Mouse (Mus musculus) hindbrain, embryonic 15.5 days (tissue): ENCODE measurements at regions not wholly inside any gene's neighbourhood (a gene's known extent, or its start where the extent isn't known, plus 50 kb on each side); places are given as distances from the start of the nearest gene placed in this dataset.

Source experiments
- ATAC-seq: fragments of 200-750 bp; cut with Nextera tagmentation; 2 replicates; pipeline ENCODE4 v1.8.0; 2017; ENCODE audit warnings: low read depth, moderate number of reproducible peaks, moderate TSS enrichment; ENCODE audit not compliant: low FRiP score
- H3K27ac ChIP-seq: fragments of 300-500 bp; sonication (generic); replicated peaks from 2 replicates; pipeline ENCODE4 v1.5.1; 2015; ENCODE audit warnings: mild to moderate bottlenecking, inconsistent platforms
- H3K27me3 ChIP-seq: fragments of 300-500 bp; sonication (generic); 2 replicates; pipeline ENCODE4 v1.6.1; 2015; ENCODE audit warnings: control low read depth, inconsistent platforms
- H3K36me3 ChIP-seq: fragments of 300-500 bp; sonication (generic); 2 replicates; pipeline ENCODE4 v1.6.1; 2015; ENCODE audit warnings: control low read depth, inconsistent platforms
- H3K4me1 ChIP-seq: fragments of 300-500 bp; sonication (generic); replicated peaks from 2 replicates; pipeline ENCODE4 v1.6.1; 2015; ENCODE audit warnings: control low read depth, inconsistent platforms
- H3K4me2 ChIP-seq: fragments of 300-500 bp; sonication (generic); 2 replicates; pipeline ENCODE4 v1.6.1; 2015; ENCODE audit warnings: moderate library complexity, mild to moderate bottlenecking, inconsistent platforms
- H3K4me3 ChIP-seq: fragments of 300-500 bp; sonication (generic); 2 replicates; pipeline ENCODE4 v1.5.1; 2015; ENCODE audit warnings: mild to moderate bottlenecking, inconsistent platforms
- H3K9ac ChIP-seq: fragments of 300-500 bp; sonication (generic); 2 replicates; pipeline ENCODE4 v1.6.1; 2015; ENCODE audit warnings: inconsistent platforms
- H3K9me3 ChIP-seq: fragments of 300-500 bp; sonication (generic); 2 replicates; pipeline ENCODE4 v1.6.1; 2016; ENCODE audit warnings: control low read depth, inconsistent platforms
- WGBS: fragments of 180-500 bp; shearing (Covaris S2); methylation state at CpG from one replicate; pipeline ENCODE4 v1.1.7; 2015; 5-methylcytosine and 5-hydroxymethylcytosine counted together

DNA sequence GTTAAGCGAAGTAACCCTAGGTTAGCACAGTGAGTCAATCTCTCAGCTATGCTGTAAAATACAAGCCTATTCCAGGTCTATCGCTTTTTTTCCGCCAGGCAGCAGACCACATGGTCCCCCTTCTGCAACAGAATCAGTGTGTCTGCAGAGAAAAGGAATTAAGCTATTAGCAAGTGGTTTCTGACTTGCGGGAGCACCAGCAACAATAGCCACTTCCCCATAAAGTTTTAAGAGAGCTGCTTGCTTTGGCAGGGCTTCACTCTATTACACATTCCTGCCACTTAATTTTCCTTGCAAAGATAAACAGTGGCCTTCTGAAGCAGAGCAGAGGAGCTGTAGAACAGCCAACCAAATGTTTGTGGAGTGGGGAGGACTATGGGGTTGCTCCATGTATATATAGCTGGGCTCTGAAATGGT, 59.8 kb upstream of the Osmr start:
- no peaks in the 10 kb centered on the region for H3K9me3 ChIP-seq
- H3K36me3 ChIP-seq, result no peaks in the 10 kb centered on the region
- no peak overlapping the region for H3K4me2 ChIP-seq
- H3K27me3 ChIP-seq, result no peaks in the 10 kb centered on the region
- H3K4me1 ChIP-seq, result no peaks in the 10 kb centered on the region
- 80% methylated on average over 4 of the region's 4 CpGs for WGBS
- H3K9ac ChIP-seq, result no peak overlapping the region
- H3K4me3 ChIP-seq, result no peak overlapping the region
- no peak overlapping the region for H3K27ac ChIP-seq
- ATAC-seq, result no peak

DNA sequence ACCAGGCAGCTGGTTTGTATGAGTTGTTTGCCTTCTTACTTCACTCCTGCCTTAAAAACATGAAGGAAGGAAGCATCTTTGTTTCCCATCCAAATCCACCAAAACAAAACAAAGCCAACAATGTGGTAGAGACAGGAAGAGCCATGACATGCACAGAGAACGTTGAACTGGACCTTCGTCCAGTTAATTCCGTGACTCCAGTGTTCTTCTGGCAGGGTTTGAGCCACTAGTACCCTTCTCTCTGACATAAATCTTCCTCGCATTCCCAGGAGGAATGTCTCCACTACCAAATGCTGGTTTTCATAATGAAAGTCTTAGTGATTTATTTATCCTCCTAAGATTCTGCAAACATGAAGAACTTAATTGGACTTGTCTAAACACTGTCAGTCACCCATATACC, 66.7 kb upstream of the Osmr start:
- Histone ChIP-seq H3K4me2 (no peak overlapping the region), H3K9me3 (no peaks in the 10 kb centered on the region), H3K9ac (no peak overlapping the region), H3K4me1 (no peaks in the 10 kb centered on the region), H3K36me3 (no peaks in the 10 kb centered on the region), H3K27ac (no peak overlapping the region), H3K4me3 (no peak overlapping the region), H3K27me3 (no peaks in the 10 kb centered on the region)
- no peak for ATAC-seq
- WGBS, result 93% methylated on average over 4 of the region's 4 CpGs

DNA sequence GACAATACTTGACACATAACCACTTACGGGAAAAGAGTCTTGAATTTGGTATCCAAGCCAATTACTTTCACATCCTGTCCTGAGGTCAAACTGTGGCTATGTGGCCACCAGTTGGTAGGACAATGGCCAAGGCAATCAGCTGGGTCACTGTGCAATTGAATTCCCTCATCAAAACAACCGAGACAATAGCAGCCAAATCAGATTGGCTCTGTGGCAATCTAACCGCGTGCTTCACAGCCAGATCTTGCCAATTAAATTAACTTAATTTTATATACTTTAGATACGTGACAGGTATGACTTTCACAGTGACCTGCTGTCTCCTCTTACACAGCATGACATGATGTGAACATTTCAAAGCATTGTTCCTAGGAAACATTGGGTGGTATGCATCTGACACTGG, 74.5 kb upstream of the Osmr start:
- H3K27ac ChIP-seq, result no peak overlapping the region
- no peak for ATAC-seq
- H3K9ac ChIP-seq, result no peak overlapping the region
- H3K4me1 ChIP-seq, result 0 out of 2 replicates have a peak, but pooled peaks cover 4% of the 10 kb centered on the region
- H3K27me3 ChIP-seq, result no peaks in the 10 kb centered on the region
- H3K4me3 ChIP-seq, result no peak overlapping the region
- no peak overlapping the region for H3K4me2 ChIP-seq
- H3K36me3 ChIP-seq, result no peaks in the 10 kb centered on the region
- no peaks in the 10 kb centered on the region for H3K9me3 ChIP-seq
- WGBS, result 56% methylated on average over 5 of the region's 5 CpGs

DNA sequence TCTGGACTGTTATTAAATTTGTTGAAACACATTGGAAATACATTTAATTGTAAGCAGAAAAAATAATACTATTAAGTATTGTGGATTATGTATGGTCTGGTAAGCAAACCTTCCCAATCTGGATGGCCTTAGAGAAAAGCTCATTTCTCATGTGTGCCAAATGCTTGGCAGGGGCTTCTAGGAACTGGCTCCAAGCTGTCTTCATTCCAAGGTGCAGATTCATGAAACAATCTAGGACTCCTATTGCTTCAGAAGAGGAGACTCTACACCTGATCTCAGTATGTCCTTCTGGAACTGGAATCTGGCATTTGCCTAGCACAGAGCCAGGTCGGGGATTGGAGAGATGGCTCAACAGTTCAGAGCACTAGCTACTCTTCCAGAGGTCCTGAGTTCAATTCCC, 74.9 kb upstream of the Osmr start:
- Histone ChIP-seq H3K4me1 (0 out of 2 replicates have a peak, but pooled peaks cover 4% of the 10 kb centered on the region), H3K4me2 (no peak overlapping the region), H3K9me3 (no peaks in the 10 kb centered on the region), H3K36me3 (no peaks in the 10 kb centered on the region), H3K4me3 (no peak overlapping the region), H3K27me3 (no peaks in the 10 kb centered on the region), H3K27ac (no peak overlapping the region), H3K9ac (no peak overlapping the region)
- WGBS, result 87% methylated on average over 1 of the region's 1 CpGs
- ATAC-seq, result no peak

DNA sequence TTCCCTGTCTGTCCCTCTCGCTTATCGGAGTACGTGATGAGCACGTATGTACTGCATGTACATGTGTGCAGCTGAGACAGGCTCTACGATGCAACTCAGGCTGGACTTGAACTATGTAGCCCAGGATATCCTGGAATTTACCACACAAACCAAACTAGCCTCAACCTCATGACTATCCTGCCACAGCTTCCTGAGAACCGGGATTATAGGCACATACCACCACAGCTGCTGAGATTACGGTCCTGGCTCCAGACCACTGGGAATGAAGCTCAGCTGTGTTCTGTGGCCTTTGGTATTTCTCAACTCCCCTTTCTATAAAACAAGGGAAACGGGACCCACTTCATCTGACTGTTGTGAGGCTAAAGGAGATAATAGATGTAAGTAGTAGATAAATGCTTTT, 75.7 kb upstream of the Osmr start:
- Histone ChIP-seq H3K27ac (no peak overlapping the region), H3K4me3 (no peak overlapping the region), H3K9ac (no peak overlapping the region), H3K4me1 (0 out of 2 replicates have a peak, but pooled peaks cover 4% of the 10 kb centered on the region), H3K4me2 (no peak overlapping the region), H3K27me3 (no peaks in the 10 kb centered on the region), H3K36me3 (no peaks in the 10 kb centered on the region), H3K9me3 (no peaks in the 10 kb centered on the region)
- ATAC-seq, result no peak
- 93% methylated on average over 8 of the region's 8 CpGs for WGBS

DNA sequence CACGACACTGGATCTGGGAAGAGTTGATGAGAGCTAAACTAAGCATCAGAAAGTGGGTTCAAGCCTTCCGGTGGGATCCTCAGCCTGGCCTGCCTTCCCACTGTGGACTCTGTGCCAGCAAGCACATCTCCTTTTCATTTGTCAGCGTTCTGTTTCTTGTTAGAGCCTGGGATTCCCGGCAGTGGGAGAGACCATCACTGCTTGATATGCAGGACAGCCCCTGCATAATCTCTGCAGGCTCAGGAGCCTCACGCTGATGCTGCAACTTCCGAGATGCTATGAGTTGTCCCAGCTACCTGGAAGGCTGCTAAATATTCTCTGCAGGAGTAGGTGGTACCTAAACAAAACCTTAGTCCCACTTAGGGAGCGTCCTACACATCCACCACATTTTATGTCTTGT, 78.8 kb upstream of the Osmr start:
- ATAC-seq, result no peak
- 23% methylated on average over 7 of the region's 7 CpGs for WGBS
- Histone ChIP-seq H3K4me3 (no peak overlapping the region), H3K9me3 (no peaks in the 10 kb centered on the region), H3K36me3 (no peaks in the 10 kb centered on the region), H3K4me1 (0 out of 2 replicates have a peak, but pooled peaks cover 4% of the 10 kb centered on the region), H3K9ac (no peak overlapping the region), H3K4me2 (no peak overlapping the region), H3K27ac (no peak overlapping the region), H3K27me3 (no peaks in the 10 kb centered on the region)

DNA sequence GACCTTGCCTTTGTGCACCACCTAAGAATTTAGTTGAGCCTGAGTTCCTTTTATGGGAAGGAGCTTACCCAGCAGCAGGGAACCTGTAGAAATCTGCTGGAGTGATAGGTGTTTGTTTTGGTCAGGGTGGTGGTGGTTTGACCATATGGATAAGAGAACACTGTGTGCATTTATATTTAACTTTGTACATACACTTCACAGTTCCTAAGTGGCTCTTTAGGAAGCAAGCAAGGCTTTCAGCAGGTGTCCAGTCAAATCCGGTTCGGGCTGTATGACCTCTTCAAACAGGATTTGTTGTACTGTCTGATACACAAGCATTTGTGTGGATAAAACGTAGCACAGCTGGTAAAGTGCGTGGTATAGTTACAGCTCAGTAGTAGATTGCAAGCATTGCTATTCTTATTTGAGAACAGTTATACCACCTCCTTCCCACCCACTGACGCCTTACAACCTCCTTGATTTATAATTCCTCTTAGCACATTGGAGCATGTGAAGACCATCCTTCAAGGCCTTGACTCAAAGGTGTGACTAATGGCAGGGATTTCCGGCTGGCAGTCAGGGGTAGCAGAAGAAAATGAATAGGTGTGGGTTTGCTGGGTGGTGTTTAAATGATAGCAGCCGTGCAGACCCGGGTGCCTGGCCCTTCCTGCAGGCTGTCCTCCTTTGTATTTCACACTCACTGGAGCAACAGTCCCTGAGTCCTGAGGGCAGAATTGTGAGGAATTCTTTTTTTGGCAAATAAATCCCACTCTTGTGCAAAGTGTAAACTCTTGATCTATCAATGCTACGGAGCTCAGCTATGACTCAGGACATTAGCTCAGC, 79.4 kb upstream of the Osmr start:
- Histone ChIP-seq H3K27me3 (no peaks in the 10 kb centered on the region), H3K36me3 (no peaks in the 10 kb centered on the region), H3K4me1 (0 out of 2 replicates have a peak, but pooled peaks cover 4% of the 10 kb centered on the region), H3K4me2 (no peak overlapping the region), H3K27ac (no peak overlapping the region), H3K9me3 (no peaks in the 10 kb centered on the region), H3K4me3 (no peak overlapping the region), H3K9ac (no peak overlapping the region)
- WGBS, result 61% methylated on average over 9 of the region's 9 CpGs
- no peak for ATAC-seq

DNA sequence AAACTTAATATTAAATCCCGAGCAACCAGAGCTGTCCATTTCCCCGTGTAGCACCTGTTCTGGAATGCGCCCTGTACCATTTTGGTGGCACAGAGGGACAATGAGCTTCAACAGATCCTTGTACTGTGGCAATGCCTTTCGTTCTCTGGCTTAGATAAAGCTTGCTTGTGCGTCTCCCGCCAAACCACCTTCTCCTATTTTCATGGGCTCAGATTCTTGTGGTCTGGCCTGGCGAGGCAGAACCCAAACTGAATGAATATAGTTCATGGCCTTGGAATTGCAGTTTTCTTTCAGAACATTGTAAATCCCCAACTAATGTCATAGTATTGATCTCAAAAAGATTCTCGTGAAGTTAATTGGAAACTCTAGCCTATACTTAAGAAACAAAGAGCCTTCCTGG, 85.1 kb upstream of the Osmr start:
- no peaks in the 10 kb centered on the region for H3K36me3 ChIP-seq
- H3K4me2 ChIP-seq, result no peak overlapping the region
- H3K9ac ChIP-seq, result no peak overlapping the region
- H3K9me3 ChIP-seq, result no peaks in the 10 kb centered on the region
- ATAC-seq, result no peak
- H3K27me3 ChIP-seq, result no peaks in the 10 kb centered on the region
- H3K4me3 ChIP-seq, result no peak overlapping the region
- no peaks in the 10 kb centered on the region for H3K4me1 ChIP-seq
- no peak overlapping the region for H3K27ac ChIP-seq
- WGBS, result 89% methylated on average over 8 of the region's 8 CpGs

DNA sequence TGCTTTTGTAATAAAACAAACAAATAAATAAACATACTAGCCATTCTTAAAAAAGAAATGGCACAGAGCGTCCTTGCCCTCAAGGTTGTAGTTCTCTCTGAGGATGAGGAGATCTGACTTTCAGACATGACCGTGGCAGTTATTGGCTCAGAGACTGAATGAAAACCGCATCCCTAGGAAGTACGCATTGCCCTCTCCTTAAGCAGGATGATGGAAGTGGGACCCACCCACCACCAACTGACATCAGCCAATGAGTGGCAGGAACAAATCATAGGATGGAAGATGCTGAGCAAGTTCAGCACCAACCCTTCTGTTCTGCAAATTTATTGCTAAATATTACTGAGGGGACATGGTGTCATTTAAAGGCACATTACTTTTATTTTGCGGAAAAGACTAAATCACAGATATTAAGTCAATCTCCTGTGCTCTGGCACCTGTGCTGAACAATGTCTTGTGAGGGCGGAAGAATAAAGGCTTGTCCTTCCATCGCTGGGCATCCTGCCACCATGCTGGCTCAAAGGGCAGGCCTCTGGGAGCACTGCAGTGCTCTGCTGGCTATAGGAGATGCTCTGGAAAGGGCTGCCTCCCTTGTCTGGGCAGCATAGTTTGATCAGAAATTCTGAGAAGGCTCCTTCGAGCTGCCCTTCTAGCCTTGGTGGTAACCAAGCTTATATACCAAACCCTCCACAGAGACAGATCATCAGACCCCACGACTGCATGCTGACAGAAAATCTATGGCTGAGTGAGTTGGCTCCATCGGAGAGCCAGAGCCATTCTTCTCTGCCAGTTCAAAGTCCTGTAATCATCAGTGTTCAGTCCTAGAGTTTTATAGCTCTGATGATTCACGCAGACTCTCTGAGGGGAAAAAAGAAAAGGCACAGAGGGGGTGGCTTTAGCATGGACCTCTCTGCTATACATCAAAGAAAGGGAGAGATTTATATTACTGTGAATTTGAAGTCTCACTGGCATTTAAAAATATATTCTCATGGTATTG, 86.3 kb upstream of the Osmr start:
- no peak overlapping the region for H3K27ac ChIP-seq
- no peak overlapping the region for H3K9ac ChIP-seq
- H3K4me1 ChIP-seq, result no peaks in the 10 kb centered on the region
- no peak overlapping the region for H3K4me2 ChIP-seq
- H3K4me3 ChIP-seq, result no peak overlapping the region
- H3K27me3 ChIP-seq, result no peaks in the 10 kb centered on the region
- ATAC-seq, result peak; percentile 27; the same call in 1 of the 2 replicates
- no peaks in the 10 kb centered on the region for H3K36me3 ChIP-seq
- no peaks in the 10 kb centered on the region for H3K9me3 ChIP-seq
- 79% methylated on average over 11 of the region's 11 CpGs for WGBS

DNA sequence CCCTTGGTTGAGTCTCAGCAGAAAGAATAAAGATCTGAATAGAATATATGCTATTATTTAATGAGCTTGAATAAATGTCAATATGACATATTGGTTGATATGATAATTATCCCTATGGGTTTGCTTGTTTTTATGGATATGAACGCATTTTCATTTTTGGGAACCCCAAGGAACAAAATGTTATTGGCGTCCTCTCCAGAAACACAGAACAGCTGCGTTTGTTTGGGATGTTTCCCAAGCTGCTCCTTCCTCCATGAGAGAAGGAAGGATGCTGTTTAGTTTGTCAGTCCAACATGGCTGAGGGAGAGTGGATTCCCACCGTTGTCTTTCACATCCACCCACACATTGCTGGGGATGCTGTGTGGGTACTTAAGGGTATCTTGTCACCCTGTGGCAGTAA, 89.9 kb upstream of the Osmr start:
- no peak overlapping the region for H3K27ac ChIP-seq
- WGBS, result 85% methylated on average over 4 of the region's 4 CpGs
- no peaks in the 10 kb centered on the region for H3K36me3 ChIP-seq
- H3K4me3 ChIP-seq, result no peak overlapping the region
- H3K27me3 ChIP-seq, result no peaks in the 10 kb centered on the region
- no peak overlapping the region for H3K9ac ChIP-seq
- ATAC-seq, result no peak
- H3K4me2 ChIP-seq, result no peak overlapping the region
- H3K9me3 ChIP-seq, result no peaks in the 10 kb centered on the region
- H3K4me1 ChIP-seq, result no peaks in the 10 kb centered on the region

DNA sequence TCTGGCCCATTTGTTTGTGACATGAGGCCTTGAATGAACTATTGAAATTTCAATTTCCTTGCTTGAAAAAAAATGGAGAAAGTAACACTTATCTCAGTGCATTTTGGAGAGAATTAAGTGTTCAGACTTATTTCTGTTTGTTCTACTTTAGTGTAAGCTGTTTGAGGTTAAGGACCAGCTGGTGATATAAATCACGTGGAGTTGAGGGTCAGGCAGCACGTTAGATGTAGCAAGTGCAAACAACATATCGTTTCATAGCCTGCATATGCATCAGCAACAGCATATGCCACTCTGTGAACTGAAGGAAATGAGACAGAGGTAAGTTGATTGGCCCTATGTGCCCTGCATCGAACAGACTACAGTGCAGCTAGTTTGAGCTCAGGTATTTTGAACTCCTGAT, 90.7 kb upstream of the Osmr start:
- H3K27me3 ChIP-seq, result no peaks in the 10 kb centered on the region
- no peak for ATAC-seq
- H3K27ac ChIP-seq, result no peak overlapping the region
- no peak overlapping the region for H3K4me2 ChIP-seq
- no peak overlapping the region for H3K4me3 ChIP-seq
- H3K36me3 ChIP-seq, result no peaks in the 10 kb centered on the region
- H3K4me1 ChIP-seq, result no peaks in the 10 kb centered on the region
- H3K9me3 ChIP-seq, result no peaks in the 10 kb centered on the region
- no peak overlapping the region for H3K9ac ChIP-seq
- 85% methylated on average over 4 of the region's 4 CpGs for WGBS

DNA sequence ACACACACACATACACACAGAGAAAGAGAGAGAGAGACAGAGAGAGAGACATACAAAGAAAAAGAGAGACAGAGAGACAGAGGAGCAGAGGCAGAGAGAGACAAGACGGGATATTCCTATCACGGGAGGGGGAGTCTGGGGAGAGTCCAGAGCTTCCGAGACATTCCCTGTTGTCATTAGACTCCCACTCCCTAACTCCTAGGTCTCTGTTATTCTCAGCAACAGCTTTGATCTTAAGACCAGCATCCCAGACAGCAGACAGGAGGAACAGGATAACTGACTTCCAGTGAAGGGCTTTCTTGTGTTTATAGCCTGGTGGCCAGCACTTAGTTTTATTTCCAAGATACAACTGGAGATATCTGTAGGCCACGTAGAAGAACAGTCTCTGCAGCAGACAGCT, 99.6 kb upstream of the Osmr start:
- H3K9me3 ChIP-seq, result no peaks in the 10 kb centered on the region
- 64% methylated on average over 4 of the region's 4 CpGs for WGBS
- no peaks in the 10 kb centered on the region for H3K27me3 ChIP-seq
- H3K27ac ChIP-seq, result no peak overlapping the region
- no peak for ATAC-seq
- H3K4me1 ChIP-seq, result no peaks in the 10 kb centered on the region
- H3K4me3 ChIP-seq, result no peak overlapping the region
- no peak overlapping the region for H3K4me2 ChIP-seq
- H3K36me3 ChIP-seq, result no peaks in the 10 kb centered on the region
- H3K9ac ChIP-seq, result no peak overlapping the region
